Mouse (Mus musculus) MEL (cell line): ENCODE measurements around the gene Snap91.

ENCODE experiments used
- CHD1 ChIP-seq: IDR thresholded peaks from 2 replicates; pipeline ENCODE4 v1.6.1; 2012; ENCODE audit warnings: low read depth, mild to moderate bottlenecking, inconsistent platforms, low read length, improper control_type of control experiment
- CTCF ChIP-seq, 3 experiments: IDR thresholded peaks in 2 of 3; conservative IDR thresholded peaks in 1 of 3; 2 replicates each; pipeline ENCODE4 v1.5.1; 2011 to 2012; ENCODE audit warnings: low read length in 3 of 3, low read depth in 2 of 3, mild to moderate bottlenecking in 2 of 3, improper control_type of control experiment in 1 of 3, inconsistent platforms in 1 of 3, mixed read lengths in 1 of 3, moderate library complexity in 1 of 3; ENCODE audit not compliant: control insufficient read depth in 1 of 3, insufficient read depth in 1 of 3, poor library complexity in 1 of 3, severe bottlenecking in 1 of 3
- EP300 ChIP-seq, 2 experiments: IDR thresholded peaks; 2 replicates each; pipeline ENCODE4 v1.6.1; 2011; ENCODE audit warnings: improper control_type of control experiment in 2 of 2, low read length in 2 of 2, low read depth in 1 of 2, mild to moderate bottlenecking in 1 of 2
- HCFC1 ChIP-seq: IDR thresholded peaks from 2 replicates; pipeline ENCODE4 v1.6.1; 2012; ENCODE audit warnings: low read depth, mild to moderate bottlenecking, inconsistent platforms, low read length, improper control_type of control experiment, moderate library complexity
- JUND ChIP-seq: IDR thresholded peaks from 2 replicates; pipeline ENCODE4 v1.6.1; 2011; ENCODE audit warnings: low read depth, mild to moderate bottlenecking, improper control_type of control experiment, low read length
- MAFK ChIP-seq: IDR thresholded peaks from 2 replicates; pipeline ENCODE4 v1.6.1; 2011; ENCODE audit warnings: low read depth, mild to moderate bottlenecking, low read length, improper control_type of control experiment, borderline replicate concordance
- MAX ChIP-seq: IDR thresholded peaks from 2 replicates; pipeline ENCODE4 v1.6.1; 2011; ENCODE audit warnings: low read length, improper control_type of control experiment
- POLR2A ChIP-seq, 2 experiments: IDR thresholded peaks; 2 replicates each; pipeline ENCODE4 v1.6.1; 2011 to 2012; ENCODE audit warnings: low read length in 2 of 2, mild to moderate bottlenecking in 2 of 2, control low read depth in 1 of 2, improper control_type of control experiment in 1 of 2, low read depth in 1 of 2, moderate library complexity in 1 of 2; ENCODE audit not compliant: control insufficient read depth in 1 of 2, insufficient read depth in 1 of 2, poor library complexity in 1 of 2
- POLR2AphosphoS5 ChIP-seq: IDR thresholded peaks from 2 replicates; pipeline ENCODE4 v1.6.1; 2012; ENCODE audit warnings: low read depth, borderline replicate concordance, mild to moderate bottlenecking, inconsistent platforms, low read length, moderate library complexity, mixed read lengths
- TBP ChIP-seq: IDR thresholded peaks from 2 replicates; pipeline ENCODE4 v1.8.0; 2011; ENCODE audit warnings: low read depth, low read length, improper control_type of control experiment
- UBTF ChIP-seq: IDR thresholded peaks from 2 replicates; pipeline ENCODE4 v1.6.1; 2012; ENCODE audit warnings: low read depth, mild to moderate bottlenecking, inconsistent platforms, low read length, improper control_type of control experiment, moderate library complexity, borderline replicate concordance; ENCODE audit not compliant: insufficient read depth
- ZC3H11A ChIP-seq: IDR thresholded peaks from 2 replicates; pipeline ENCODE4 v1.6.1; 2012; ENCODE audit warnings: low read depth, mild to moderate bottlenecking, inconsistent platforms, low read length, improper control_type of control experiment
- ZKSCAN1 ChIP-seq: IDR thresholded peaks from 2 replicates; pipeline ENCODE4 v1.6.1; 2012; ENCODE audit warnings: low read depth, mild to moderate bottlenecking, inconsistent platforms, low read length, improper control_type of control experiment, moderate library complexity

GRCm38 (mm10) chr9:86851689-86852088 is 28.8 kb downstream of the Snap91 start:
- no peak for TF ChIP-seq MAFK
- TF ChIP-seq CTCF (IDR thresholded peaks at IDR 0.05 in 2 of 3, conservative IDR thresholded peaks at IDR 0.05 in 1 of 3; ENCODE audit: control insufficient read depth in 1 of 3, insufficient read depth in 1 of 3, low read depth in 2 of 3, low read length in 3 of 3, poor library complexity in 1 of 3, severe bottlenecking in 1 of 3) = no peak
- TF ChIP-seq POLR2A (IDR thresholded peaks at IDR 0.05; ENCODE audit: control insufficient read depth in 1 of 2, insufficient read depth in 1 of 2, low read depth in 1 of 2, low read length in 2 of 2, poor library complexity in 1 of 2) = no peak
- no peak for TF ChIP-seq ZC3H11A
- no peak for TF ChIP-seq JUND
- TF ChIP-seq POLR2AphosphoS5 = no peak
- TF ChIP-seq TBP = no peak
- TF ChIP-seq MAX = no peak
- TF ChIP-seq HCFC1 = no peak
- no peak for TF ChIP-seq CHD1
- TF ChIP-seq EP300 (IDR thresholded peaks at IDR 0.05; ENCODE audit: low read depth in 1 of 2, low read length in 2 of 2) = no peak
- no peak for TF ChIP-seq ZKSCAN1
- TF ChIP-seq UBTF = no peak
